Mouse (Mus musculus) spleen, postnatal 4 days (tissue): ENCODE measurements around the gene Mynn.
"Not testable (repeated sequence)": the region's sequence is repeated elsewhere in the genome, so short reads cannot be mapped to it uniquely, and the experiment has no call there.

Experiments
- DNase-seq, 2 experiments: peaks; one replicate each; pipeline ENCODE4 v3.0.0; 2022; ENCODE audit warnings: low spot score in 2 of 2

Gene Mynn

DNA sequence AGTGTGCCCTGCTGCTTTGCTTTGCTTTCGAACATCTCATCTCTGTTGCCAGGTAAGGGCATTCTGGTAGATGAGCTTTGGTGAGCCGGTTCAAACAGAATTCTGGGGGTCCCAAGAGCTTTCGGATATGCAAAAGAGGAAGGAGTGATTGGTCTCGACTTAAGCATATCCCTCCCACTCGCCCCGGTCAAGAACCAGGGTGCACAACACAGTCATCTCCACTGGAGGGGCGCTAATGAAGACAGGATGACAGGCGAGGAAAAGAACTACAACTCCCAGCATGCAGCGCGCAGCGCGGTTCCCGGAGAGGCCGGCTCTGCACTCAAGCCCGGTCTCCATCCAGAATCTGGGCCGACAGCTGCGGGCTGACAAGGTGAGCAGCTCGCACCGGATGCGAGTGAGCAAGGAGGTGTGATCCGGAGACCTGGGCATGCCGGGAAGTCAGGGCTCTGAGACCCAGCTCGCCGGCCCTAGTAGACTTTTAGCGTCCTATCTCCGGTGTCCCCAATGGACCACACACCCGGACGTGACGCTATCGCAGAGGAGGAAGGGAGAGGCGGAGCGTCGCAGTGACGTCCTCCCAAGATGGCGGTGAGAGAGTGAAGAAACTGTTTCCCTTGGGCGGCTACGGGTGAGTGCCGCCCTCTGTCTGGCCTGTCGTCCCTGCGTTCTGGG lies at the start of gene Mynn:
Gene Mynn (plus strand): TSS at position 1 of the 675 bp plus-strand sequence.
- peak; percentile 94 to 97 for DNase-seq

DNA sequence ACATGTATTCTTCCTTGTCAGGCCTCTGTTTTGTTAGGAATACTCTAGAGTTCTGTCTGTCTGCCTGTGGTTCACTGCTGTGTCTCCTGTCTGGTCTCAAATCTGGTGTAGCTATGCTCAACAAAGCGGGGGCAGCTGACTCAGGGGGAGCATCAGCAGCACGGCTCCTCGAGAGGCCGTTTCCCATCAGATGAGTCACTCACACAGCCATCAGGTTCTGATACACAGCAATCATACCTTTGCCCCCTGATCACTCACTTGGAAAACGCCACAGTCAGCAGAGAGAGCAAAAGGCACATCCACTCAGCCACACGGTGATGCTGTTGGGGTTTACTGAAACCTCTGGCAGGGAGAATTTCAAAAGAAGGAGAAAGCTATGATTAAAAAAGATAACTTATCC lies 48.1 kb upstream of the Mynn start:
- DNase-seq = no peak

DNA sequence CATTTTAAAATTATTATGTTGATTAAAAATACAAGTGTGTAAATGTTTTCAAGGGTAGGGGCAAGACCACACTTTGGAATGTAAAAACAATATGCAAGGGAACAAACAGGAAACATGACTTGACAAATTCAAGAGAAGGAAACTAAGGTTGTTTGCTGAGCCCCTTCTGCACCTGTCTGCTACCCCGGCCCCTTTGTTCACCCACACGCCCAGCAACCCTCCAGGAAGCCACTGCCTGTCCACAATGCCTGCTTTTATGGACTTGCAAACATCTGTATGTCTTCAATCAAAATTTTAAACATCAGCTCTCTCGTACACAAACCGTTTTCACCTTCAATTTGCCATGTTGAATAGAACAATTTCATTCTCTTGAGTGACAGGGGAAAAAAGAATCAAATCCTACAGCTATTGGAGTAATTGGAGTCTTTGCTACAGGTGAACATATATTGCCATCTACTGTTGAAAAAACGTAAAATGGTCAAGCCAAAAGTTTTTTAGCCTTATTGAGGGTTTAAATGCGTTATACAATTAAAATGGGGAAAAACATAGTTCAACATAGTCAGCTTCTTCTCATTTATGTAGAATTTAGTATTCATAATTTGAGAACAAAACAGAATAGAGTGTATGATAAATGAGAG lies 41.1 kb upstream of the Mynn start:
- no peak for DNase-seq

DNA sequence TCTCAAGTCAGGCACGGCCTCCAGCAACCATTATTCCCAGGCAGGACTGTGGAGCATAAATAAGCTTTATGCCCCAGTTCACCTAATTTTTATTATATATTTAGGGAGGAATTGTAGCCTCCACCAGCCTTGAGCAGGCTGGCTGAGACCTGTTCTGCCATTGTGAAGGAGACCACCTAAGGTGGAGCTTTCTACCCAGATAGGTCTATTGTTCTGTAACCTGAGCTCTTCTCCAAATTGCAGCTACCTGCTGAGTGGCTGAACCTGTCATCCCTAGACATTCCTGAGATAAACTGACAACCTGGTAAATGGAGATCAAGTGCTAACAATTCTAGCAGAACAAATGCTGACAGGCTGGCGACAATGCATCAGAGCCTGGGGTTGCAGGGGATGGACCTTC lies 35.5 kb upstream of the Mynn start:
- DNase-seq = not testable (repeated sequence)

DNA sequence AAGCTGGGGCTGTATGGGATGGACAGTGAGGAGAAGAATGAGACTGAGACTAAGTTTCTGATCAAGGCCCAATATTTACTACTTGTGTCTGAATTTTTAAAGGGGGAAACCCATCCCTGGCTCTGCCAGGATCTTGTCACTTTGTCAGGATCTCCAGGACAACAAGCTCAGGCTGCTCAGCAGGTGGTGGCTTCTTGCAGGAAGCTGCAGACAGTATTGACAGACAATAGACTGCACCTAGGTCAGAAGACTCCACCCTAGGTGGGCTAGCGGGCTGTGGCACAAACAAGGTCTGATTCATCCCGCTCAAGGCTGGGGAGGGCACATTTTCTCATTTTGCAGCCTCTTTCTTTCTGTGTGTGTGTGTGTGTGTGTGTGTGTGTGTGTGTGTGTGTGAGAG lies 28.3 kb upstream of the Mynn start:
- no peak for DNase-seq

DNA sequence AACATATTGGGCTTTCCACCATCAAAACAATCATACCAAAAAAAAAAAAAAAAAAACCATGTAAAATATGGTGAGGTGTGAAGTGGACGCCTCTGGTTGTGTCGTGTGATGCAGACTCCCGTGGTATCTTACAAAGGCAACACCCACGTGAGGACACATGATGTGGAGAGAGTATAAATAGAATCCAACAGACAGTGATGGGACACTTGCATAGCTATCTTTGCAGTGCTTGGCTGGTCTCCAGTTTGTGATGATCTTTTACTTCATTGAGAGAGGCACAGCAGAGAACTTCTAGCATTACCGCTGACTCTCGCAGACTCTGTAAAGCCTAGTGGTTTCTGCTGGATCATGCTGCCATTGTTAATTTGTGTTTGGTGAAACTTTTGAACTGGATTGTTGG lies 13.0 kb upstream of the Mynn start:
- no peak for DNase-seq

DNA sequence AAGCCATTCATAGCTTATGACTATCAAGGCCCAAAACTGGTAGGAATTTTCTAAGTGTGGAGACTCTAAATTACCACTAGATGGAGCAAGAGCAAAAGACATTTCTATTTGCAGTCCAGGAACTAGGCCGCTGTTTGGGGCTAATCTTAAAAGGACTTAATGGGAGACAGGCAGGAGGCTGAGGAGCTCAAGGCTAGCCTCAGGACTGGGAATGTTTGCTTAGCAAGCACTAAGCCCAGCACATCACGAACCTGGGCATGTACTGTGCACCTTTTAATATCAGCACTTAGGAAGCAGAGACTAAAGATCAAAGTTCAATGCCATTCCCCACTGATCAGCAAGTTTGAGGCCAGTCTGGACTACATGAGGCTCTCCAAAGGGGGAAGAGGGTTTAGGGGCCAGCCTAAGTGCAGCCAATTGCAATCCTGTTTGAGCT lies 9.4 kb upstream of the Mynn start:
- DNase-seq = no peak

DNA sequence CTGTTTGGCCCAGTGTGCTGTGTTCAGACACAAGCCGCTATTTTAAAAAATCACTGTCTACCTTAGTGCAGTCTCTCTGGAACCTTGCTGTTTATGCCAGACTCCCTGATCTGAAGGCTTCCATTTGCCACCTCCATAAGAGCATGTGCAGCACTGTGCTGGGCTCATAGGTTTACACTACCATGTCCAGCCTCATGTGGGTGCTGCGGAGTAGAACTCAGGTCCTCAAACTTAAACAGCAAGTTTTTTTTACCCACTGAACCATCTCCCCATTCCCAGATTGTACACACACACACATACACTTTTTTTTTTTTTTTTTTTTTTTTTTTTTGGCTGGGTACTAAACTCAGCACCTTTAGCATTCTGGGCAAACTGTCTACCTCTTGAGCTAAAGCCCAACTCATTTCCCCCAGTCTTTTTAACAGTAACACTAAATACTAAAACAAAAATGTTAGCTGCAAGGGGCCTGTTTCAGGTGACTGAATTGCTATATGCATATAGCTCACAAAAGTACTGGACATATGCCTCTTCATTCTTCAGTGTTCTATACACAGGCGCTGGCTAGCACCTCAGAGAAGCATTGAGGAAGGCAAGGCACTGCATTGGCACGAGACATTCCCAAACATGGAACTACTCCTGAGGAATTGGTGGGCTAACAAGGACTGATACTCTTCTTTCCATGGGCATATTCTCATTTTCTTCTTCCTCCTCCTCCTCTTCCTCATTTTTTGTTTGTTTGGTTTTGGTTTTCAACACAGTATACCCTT lies 8.0 kb upstream of the Mynn start:
- DNase-seq = no peak

DNA sequence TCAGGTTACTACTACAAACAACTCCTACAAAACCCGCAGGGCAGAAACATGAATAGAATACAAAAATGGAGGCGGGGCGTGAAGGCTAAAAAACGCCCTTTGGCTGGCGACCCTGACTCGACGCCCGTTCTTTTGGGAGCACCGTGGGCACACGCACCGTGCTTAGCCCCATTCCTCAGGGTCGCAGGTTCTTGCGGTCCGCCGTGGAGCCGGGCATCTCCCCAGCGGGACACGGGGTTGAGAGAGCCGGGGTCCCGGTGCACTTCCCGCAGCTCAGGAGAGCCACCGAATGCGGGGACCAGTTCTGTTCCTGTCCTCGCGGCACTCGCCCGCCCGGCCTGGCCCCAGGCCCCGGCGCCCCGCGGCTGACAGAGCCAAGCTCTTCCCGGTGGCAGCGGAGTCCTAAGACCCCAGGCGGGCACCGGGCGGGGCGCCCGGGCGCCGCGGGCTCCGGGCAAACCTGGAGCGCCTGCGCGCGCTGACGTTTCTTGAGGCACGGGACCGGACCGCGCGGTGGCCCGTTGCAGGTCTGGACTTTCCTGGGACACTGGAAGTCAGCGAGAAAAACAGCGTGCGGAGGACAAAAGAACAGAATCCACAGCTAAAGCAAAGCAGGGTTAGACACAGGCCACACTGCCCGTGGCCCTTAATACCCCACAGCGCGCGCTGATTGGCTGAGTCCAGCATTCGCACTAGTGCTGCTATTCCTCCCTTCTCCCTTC lies 6.6 kb upstream of the Mynn start:
- no peak for DNase-seq

DNA sequence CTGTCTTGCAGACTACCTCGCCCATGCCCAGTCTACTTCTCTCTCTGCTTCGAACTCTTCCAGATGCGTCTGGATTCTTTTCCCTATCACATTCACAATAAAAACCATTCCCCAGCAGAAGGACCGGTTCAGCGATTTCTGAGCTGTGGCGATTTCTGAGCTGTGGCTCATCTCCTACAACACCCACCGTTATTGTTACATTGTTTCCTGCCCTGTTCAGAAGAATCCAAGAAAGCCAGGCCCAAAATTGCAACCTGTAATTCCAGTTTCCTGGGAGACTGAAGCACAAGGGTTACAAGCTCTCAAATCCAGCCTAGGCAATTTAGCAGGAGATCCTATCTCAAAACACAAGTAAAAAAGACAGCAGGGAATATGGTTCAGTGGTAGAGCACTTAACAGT lies 4.6 kb upstream of the Mynn start:
- no peak for DNase-seq

DNA sequence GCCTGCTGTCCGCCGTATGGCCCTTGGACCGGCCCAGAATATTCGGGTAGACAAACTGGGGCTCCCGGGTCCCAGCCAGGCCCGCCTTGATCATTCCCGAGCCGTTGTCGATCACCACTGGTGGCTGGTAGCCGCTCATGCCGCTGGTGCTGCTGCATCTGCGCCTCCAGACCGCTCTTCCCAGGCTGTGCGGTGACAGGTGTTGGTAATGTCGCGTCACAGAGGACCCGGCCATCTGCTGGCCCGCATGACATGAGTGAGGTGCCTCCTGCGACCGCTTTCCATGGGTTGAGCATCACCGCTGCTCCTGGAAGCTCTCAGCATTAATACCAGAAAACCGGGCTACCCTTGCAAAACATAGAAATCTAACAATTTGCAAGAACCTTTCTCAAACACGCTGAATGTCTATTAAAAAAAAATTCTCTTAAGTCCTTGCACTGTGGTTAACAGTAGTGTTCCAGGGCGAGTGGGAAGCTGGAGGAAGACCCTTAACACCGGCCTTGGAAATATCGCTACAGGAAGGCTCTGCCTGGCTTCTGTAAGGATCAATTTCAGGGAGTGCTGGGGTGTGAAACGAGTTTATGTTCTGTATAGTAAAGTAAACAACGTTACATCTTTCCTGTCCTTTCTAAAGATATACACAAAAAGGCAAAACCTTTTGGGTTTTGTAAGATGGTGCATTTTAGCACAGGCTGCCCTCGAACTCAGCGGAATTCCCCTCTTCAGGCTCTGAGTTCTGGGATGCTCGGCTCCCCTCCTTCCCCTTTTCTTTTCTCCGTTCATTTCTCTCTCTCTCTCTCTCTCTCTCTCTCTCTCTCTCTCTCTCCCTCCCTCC lies 1.9 kb upstream of the Mynn start, which contains the start of gene Actrt3:
Gene Actrt3 (minus strand): TSS at position 229 of the 835 bp plus-strand sequence.
- DNase-seq = peak; percentile 35 to 70

DNA sequence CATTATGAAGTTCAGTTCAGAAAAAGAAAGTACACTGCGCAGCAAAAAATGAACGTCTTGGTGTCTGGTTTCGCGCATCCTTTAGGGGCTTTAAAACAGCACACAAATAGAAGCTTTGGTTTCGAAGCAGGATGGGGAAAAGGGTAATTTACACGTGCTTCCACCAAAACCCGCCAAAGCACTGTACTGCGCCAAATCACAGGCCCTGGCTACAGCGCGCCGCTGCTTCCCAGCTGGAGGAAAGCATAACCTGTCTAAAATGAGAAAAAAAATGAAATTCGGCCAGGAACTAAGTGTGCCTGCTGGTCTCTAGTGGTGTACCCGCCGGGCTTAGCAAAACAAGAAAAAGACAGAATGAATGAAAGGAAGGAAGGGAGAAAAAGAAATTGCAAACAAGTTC lies 1.1 kb upstream of the Mynn start:
- peak; percentile 26 to 68 for DNase-seq

DNA sequence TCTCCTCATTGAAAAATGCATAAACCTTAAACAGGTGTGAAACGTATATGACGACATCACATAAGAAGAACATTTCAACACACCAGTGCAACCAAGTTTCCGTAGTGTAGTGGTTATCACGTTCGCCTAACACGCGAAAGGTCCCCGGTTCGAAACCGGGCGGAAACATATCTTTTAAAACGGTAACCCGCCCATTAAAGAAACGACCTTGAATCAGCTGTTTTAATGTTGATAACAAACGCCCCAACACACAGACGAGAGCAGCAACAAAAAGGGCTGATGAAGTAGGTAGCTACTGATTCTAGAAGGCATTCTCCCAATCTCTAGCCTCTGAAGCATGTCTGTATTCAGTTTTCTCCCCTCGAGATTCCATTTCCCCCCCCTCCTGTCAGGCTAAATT lies 690 bp upstream of the Mynn start:
- peak; percentile 90 to 94 for DNase-seq

DNA sequence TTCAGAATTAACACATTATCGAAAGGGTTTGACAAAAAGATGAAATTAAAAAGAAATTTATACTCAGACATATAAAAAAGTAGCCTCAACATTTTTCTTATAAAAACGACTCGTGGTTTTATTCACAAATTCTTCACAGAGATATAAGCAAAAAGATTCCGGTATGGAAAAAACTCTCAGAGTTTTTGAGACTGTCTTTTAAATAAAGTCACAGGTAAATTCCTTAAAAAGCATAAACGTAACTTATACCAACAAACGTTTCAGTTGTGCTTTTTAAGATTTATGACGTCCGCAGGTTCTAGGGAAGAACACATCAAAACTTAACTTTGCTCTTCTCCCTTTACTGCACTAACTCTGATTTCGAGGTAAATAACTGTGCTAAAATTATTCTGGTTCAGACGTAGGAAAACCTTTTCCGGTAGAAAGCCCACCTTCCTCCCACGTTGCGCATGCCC lies 228 bp upstream of the Mynn start:
- DNase-seq = no peak

DNA sequence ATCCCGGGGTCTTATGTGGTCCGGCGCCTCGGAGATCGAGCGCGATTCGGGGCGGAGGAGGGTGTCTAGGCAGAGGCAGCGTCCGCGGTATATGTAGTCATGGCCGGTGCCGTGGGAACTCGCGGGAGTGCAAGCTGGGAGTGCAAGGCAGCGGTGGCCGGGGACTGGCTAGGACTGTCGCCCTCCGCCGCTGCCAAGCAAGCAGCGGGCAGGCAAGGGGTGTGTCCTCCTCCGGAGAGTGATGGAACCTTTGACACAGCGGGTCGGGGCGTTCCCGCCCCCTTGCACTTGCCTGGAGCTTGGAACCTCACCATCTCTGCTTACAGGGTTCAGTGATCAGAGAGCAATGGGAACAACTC lies 854 bp downstream of the Mynn start:
- DNase-seq = peak; percentile 77 to 88

DNA sequence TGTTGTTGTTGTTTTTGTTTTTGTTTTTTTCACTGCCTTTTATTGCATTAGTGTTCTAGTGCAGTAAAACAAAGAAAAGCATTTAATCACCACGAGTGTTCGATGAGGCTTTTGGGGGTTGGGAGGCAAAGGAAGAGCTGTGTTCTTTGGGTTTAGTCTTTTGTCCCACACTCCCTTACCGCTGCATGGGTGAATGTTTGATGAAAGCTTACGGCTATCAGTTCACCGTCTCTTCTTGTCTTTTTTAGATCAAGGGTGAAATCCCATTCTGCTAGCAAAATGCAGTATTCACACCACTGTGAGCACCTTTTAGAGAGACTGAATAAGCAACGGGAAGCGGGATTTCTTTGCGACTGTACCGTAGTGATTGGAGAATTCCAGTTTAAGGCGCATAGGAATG lies 1.4 kb downstream of the Mynn start:
- DNase-seq = no peak

DNA sequence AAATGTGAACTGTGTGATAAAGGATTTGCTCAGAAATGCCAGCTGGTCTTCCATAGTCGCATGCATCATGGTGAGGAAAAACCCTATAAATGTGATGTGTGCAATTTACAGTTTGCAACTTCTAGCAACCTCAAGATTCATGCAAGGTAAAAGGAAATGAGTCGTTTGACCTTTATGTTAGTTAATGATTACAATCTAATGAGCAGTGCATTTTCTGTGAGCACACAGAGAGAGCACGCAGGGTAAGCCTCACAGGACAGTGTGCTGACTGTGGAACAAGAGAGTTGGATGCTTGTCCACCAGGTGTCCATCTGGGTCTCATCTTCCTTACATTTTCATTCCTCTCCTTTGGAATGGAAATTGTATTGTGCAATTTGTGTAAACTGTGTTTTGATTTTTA lies 7.1 kb downstream of the Mynn start:
- DNase-seq = no peak

DNA sequence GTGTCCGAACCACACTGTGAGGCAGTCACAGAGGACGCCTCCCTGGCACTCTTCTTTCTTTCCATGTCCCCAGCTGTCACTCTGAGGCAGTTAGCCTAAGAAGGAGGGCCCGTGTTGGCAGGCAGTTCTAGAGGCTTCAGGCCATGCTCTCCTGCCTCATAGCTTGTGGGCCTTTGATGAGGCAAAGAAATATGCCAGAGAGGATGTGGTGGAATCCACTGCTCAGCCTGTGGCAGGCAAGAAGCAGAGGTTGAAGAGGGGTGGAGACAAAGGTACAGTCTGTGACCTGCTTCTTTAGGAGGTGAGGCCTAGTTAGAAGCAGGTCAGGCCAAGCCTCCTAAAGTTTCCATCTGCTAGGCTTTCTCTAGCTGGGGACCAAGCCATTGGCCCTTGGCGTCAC lies 9.1 kb downstream of the Mynn start:
- DNase-seq = no peak

DNA sequence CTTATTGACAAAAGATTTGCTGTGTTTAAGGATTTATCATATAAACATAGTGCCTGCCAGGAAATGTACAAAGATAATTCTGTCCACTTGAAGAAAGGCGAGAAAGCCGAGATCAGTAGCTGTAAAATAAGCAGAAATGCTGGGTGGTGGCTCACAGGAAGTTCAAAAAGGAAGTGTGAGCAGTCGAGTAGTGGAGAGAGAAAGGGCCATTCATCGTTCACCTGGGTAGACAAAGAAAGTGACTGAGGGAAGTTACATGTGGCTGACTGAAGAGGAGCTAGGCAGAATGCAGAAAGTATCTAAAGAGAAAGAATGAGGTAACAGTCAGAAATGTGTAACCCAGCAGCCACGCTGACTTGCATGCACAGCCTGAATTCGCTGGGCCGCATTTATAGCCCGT lies 18.3 kb downstream of the Mynn start:
- DNase-seq = no peak

DNA sequence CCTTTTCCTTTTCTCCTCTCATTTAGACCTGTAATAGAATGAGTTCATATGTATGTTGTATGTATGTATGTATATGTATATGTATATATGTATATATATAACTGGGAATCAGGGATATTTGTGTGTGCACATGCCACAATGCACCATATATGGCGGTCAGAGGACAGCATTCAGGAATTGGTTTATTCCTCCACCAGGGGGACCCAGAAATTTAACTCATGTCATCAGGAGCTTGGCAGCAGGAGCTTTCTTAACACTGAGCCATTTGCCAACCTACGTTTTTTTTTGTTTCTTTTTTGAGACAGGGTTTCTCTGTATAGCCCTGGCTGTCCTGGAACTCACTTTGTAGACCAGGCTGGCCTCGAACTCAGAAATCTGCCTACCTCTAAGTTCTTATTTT lies 31.8 kb downstream of the Mynn start:
- no peak for DNase-seq

DNA sequence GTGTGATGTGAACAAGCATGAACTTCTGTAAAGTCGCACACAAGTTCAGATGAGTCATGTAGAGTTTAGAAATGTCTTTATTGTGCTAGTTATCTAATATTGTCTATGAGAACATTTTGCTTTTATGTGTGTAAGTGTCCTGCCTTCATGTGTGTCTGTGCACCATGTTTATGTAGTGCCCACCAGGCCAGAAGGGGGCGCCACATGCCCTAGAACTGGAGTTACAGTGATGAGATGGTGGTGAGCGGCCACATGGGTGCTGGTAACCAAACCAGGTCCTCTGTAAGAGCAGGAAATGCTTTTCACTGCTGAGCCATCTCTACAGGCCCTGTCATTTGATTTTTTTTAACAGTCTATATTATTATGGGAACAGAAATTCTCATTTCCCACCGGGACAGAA lies 33.8 kb downstream of the Mynn start:
- no peak for DNase-seq
